Mouse (Mus musculus): Measurements from ENCODE around the gene Ppil1. TPM values are rescaled to one million over a fixed set of nuclear protein-coding genes. Genes with fewer than 3 reads are reported as not detected.
"Not testable (repeated sequence)": the region's sequence is repeated elsewhere in the genome, so short reads cannot be mapped to it uniquely, and the experiment has no call there.

Gene Ppil1
- total RNA-seq, 2 experiments from 2014 or later: 19.8 to 20.0 TPM

GRCm38 (mm10) chr17:29259489-29259888 lies 4.5 kb downstream of the Ppil1 start:
- intact Hi-C loops (cut with DNase I): loop anchor here (1.0 to 5.0 kb wide), 2 partner anchors 112 to 253 kb away; no protein-coding TSS in a partner anchor
- DNase-seq (ENCODE audit: extremely low spot score in 1 of 2, low spot score in 2 of 2): peak; percentile 73 to 80
- TF ChIP-seq CTCF (IDR thresholded peaks at IDR 0.05): peak; percentile 95
- no peak overlapping the region for H3K4me3 ChIP-seq
- no peak overlapping the region for H3K27ac ChIP-seq

- Histone ChIP-seq H3K4me3 (no peak overlapping the region), H3K27ac (no peak overlapping the region)
- TF ChIP-seq CTCF (IDR thresholded peaks at IDR 0.05): no peak
- DNase-seq (ENCODE audit: extremely low spot score in 1 of 2, low spot score in 2 of 2): no peak
- intact Hi-C loops (cut with DNase I): loop anchor here (1.0 to 5.0 kb wide), 2 partner anchors 112 to 253 kb away; no protein-coding TSS in a partner anchor
Measured at GRCm38 (mm10) chr17:29258921-29259320, 5.1 kb downstream of the Ppil1 start.

GRCm38 (mm10) chr17:29258025-29258558 lies 5.9 kb downstream of the Ppil1 start:
- Histone ChIP-seq H3K27ac (no peak overlapping the region), H3K4me3 (no peak overlapping the region)
- no peak for TF ChIP-seq CTCF (IDR thresholded peaks at IDR 0.05)
- DNase-seq (ENCODE audit: extremely low spot score in 1 of 2, low spot score in 2 of 2): no peak
- intact Hi-C loops (cut with DNase I): loop anchor here (5.0 kb wide), 1 partner anchor 254 kb away; no protein-coding TSS in a partner anchor

GRCm38 (mm10) chr17:29257001-29257511 lies 6.9 kb downstream of the Ppil1 start:
- no peak for DNase-seq (ENCODE audit: extremely low spot score in 1 of 2, low spot score in 2 of 2)
- intact Hi-C loops (cut with DNase I): loop anchor here (5.0 kb wide), 1 partner anchor 255 kb away; no protein-coding TSS in a partner anchor
- H3K4me3 ChIP-seq: no peak overlapping the region
- TF ChIP-seq CTCF (IDR thresholded peaks at IDR 0.05): no peak
- no peak overlapping the region for H3K27ac ChIP-seq

- Histone ChIP-seq H3K4me3 (no peak overlapping the region), H3K27ac (no peak overlapping the region)
- DNase-seq (ENCODE audit: extremely low spot score in 1 of 2, low spot score in 2 of 2): no peak
- intact Hi-C loops (cut with DNase I): loop anchor here (5.0 kb wide), 1 partner anchor 256 kb away; no protein-coding TSS in a partner anchor
- no peak for TF ChIP-seq CTCF (IDR thresholded peaks at IDR 0.05)
Measured at GRCm38 (mm10) chr17:29256507-29256906, 7.5 kb downstream of the Ppil1 start.

- not testable (repeated sequence) for DNase-seq (ENCODE audit: extremely low spot score in 1 of 2, low spot score in 2 of 2); H3K27ac ChIP-seq; H3K4me3 ChIP-seq
- intact Hi-C loops (cut with DNase I): loop anchor here (5.0 kb wide), 1 partner anchor 258 kb away; no protein-coding TSS in a partner anchor
Measured at GRCm38 (mm10) chr17:29254784-29255183, 9.2 kb downstream of the Ppil1 start.

- intact Hi-C loops (cut with DNase I): no loop called here
- DNase-seq (ENCODE audit: extremely low spot score in 1 of 2, low spot score in 2 of 2): no peak
- Histone ChIP-seq H3K4me3 (no peak overlapping the region), H3K27ac (no peak overlapping the region)
- no peak for TF ChIP-seq CTCF (IDR thresholded peaks at IDR 0.05)
Measured at GRCm38 (mm10) chr17:29253684-29254083, 10.3 kb downstream of the Ppil1 start.

GRCm38 (mm10) chr17:29253236-29253635 lies 10.8 kb downstream of the Ppil1 start:
- H3K27ac ChIP-seq: no peak overlapping the region
- intact Hi-C loops (cut with DNase I): no loop called here
- no peak for DNase-seq (ENCODE audit: extremely low spot score in 1 of 2, low spot score in 2 of 2)
- TF ChIP-seq CTCF (IDR thresholded peaks at IDR 0.05): no peak
- H3K4me3 ChIP-seq: no peak overlapping the region

GRCm38 (mm10) chr17:29251608-29252390 lies 12.2 kb downstream of the Ppil1 start:
- intact Hi-C loops (cut with DNase I): no loop called here
- no peak for TF ChIP-seq CTCF (IDR thresholded peaks at IDR 0.05)
- no peak overlapping the region for H3K27ac ChIP-seq
- no peak for DNase-seq (ENCODE audit: extremely low spot score in 1 of 2, low spot score in 2 of 2)
- H3K4me3 ChIP-seq: no peak overlapping the region

- H3K27ac ChIP-seq; H3K4me3 ChIP-seq; DNase-seq (ENCODE audit: extremely low spot score in 1 of 2, low spot score in 2 of 2); intact Hi-C loops (cut with DNase I): not testable (repeated sequence)
Measured at GRCm38 (mm10) chr17:29251006-29251405, 13.0 kb downstream of the Ppil1 start.

- no peak for DNase-seq (ENCODE audit: extremely low spot score in 1 of 2, low spot score in 2 of 2)
- Histone ChIP-seq H3K4me3 (no peak overlapping the region), H3K27ac (no peak overlapping the region)
- peak; percentile 36 for TF ChIP-seq CTCF (IDR thresholded peaks at IDR 0.05)
- intact Hi-C loops (cut with DNase I): loop anchor here (5.0 kb wide), 2 partner anchors 152 to 202 kb away; no protein-coding TSS in a partner anchor
Measured at GRCm38 (mm10) chr17:29249512-29249911, 14.5 kb downstream of the Ppil1 start.

- DNase-seq (ENCODE audit: extremely low spot score in 1 of 2, low spot score in 2 of 2): peak in 1 of 2 experiments; percentile 56
- peak overlapping the region; percentile 47 for H3K27ac ChIP-seq
- intact Hi-C loops (cut with DNase I): loop anchor here (5.0 kb wide), 2 partner anchors 151 to 201 kb away; no protein-coding TSS in a partner anchor
- no peak overlapping the region for H3K4me3 ChIP-seq
- TF ChIP-seq CTCF (IDR thresholded peaks at IDR 0.05): no peak
Measured at GRCm38 (mm10) chr17:29247881-29248280, 16.1 kb downstream of the Ppil1 start.
